Comparison of ENCODE assay signal across 8 mouse cellular contexts in genomic region chr7:126986319-126986718, GRCm38 (mm10). TPM values are rescaled to one million over a fixed set of nuclear protein-coding genes. Genes with fewer than 3 reads are reported as not detected.
DNase-seq lines count a peak whose midpoint lies in the region; ATAC-seq lines count a peak whose summit lies in the region.

No protein-coding gene starts in this region.

- no peaks in the 10 kb centered on the region for H3K27me3 ChIP-seq in forebrain, embryonic 14.5 days (replicated peaks; ENCODE audit: control insufficient read depth, insufficient read depth, low read length)
- H3K27me3 ChIP-seq in forebrain, embryonic 10.5 days (ENCODE audit: poor library complexity, severe bottlenecking), result no peaks in the 10 kb centered on the region

- no peaks in the 10 kb centered on the region for H3K4me1 ChIP-seq in forebrain, embryonic 14.5 days (ENCODE audit: control insufficient read depth, insufficient read depth, low read length)
- H3K4me1 ChIP-seq in forebrain, embryonic 10.5 days, result 0 out of 2 replicates have a peak, but pooled peaks cover 5% of the 10 kb centered on the region

- no peak overlapping the region for H3K4me3 ChIP-seq in forebrain, embryonic 14.5 days (ENCODE audit: low read depth, low read length)
- H3K4me3 ChIP-seq in forebrain, embryonic 10.5 days, result no peak overlapping the region

- DNase-seq in forebrain, embryonic 14.5 days (ENCODE audit: low spot score), result peak; percentile 13
- no peak for DNase-seq in forebrain, embryonic 10.5 days (ENCODE audit: extremely low spot score, low spot score)
- peak; percentile 25 to 27 for DNase-seq in urinary bladder, adult 18-20 months (ENCODE audit: low spot score in 2 of 2)
- DNase-seq in urinary bladder, postnatal 10 days (ENCODE audit: low spot score), result no peak
- peak; percentile 54 to 69 for DNase-seq in gastrocnemius, adult 8-10 months (ENCODE audit: low spot score in 2 of 2)
- DNase-seq in left cerebral cortex, postnatal 25 days (ENCODE audit: low spot score in 2 of 2), result peak; percentile 35 to 60
- DNase-seq in retina, postnatal 7 days (ENCODE audit: low read depth, low spot score), result peak; percentile 25
- no peak for DNase-seq in yolk sac, embryonic 10.5 days (ENCODE audit: low spot score)

- no peak overlapping the region for H3K27ac ChIP-seq in forebrain, embryonic 14.5 days (ENCODE audit: low read depth, low read length)
- H3K27ac ChIP-seq in forebrain, embryonic 10.5 days, result no peak overlapping the region

- ATAC-seq in forebrain, embryonic 14.5 days, result no peak

- no peaks in the 10 kb centered on the region for H3K9me3 ChIP-seq in forebrain, embryonic 14.5 days (replicated peaks; ENCODE audit: control insufficient read depth, low read length)
- no peaks in the 10 kb centered on the region for H3K9me3 ChIP-seq in forebrain, embryonic 10.5 days

- no peak overlapping the region for H3K9ac ChIP-seq in forebrain, embryonic 14.5 days (ENCODE audit: low read length)

- intact Hi-C loops in left cerebral cortex, postnatal 25 days (cut with DNase I), result loop anchor here (5.0 kb wide), 1 partner anchor 116 kb away; no protein-coding TSS in a partner anchor

- H3K36me3 ChIP-seq in forebrain, embryonic 14.5 days (ENCODE audit: control insufficient read depth, insufficient read depth, low read length), result no peaks in the 10 kb centered on the region
- peaks cover 4% of the 10 kb centered on the region for H3K36me3 ChIP-seq in forebrain, embryonic 10.5 days (replicated peaks)

- 42% methylated on average over 9 of the region's 9 CpGs for WGBS in forebrain, embryonic 14.5 days
- 45% methylated on average over 9 of the region's 9 CpGs for WGBS in forebrain, embryonic 10.5 days

- no peak overlapping the region for H3K4me2 ChIP-seq in forebrain, embryonic 14.5 days (ENCODE audit: low read length)

RNA-seq across cellular contexts. Expression of gene Cdiptos, which starts 10.4 kb away (rescaled TPM):
- polyA plus RNA-seq in forebrain, embryonic 14.5 days (2014; fragmentation: Nextera tagmentation; extraction: Ambion mirVana), result 0.51 and 1.0 TPM in 2 replicates
- polyA plus RNA-seq in forebrain, embryonic 10.5 days (2016; fragmentation: Nextera tagmentation; extraction: Ambion mirVana), result 0.72 and 1.0 TPM in 2 replicates
- under 1 TPM in 1 of 4 experiments, not detected in 3; 0.24 TPM for total RNA-seq in gastrocnemius, adult 8-10 months (2022)
- not detected for total RNA-seq in left cerebral cortex, postnatal 25 days (2021)

RNA-seq across cellular contexts. Expression of gene Cdipt, which starts 10.6 kb away (rescaled TPM):
- polyA plus RNA-seq in forebrain, embryonic 14.5 days (2014; fragmentation: Nextera tagmentation; extraction: Ambion mirVana), result 92.4 and 96.0 TPM in 2 replicates
- 84.6 and 85.7 TPM in 2 replicates for polyA plus RNA-seq in forebrain, embryonic 10.5 days (2016; fragmentation: Nextera tagmentation; extraction: Ambion mirVana)
- total RNA-seq in gastrocnemius, adult 8-10 months (2022), result 10 to 100 TPM; 27.4 to 34.9 (median 33.3) TPM
- total RNA-seq in left cerebral cortex, postnatal 25 days (2021), result 100 to 1,000 TPM; 194 to 197 TPM

RNA-seq across cellular contexts. Expression of gene Mvp, which starts 28.1 kb away (rescaled TPM):
- polyA plus RNA-seq in forebrain, embryonic 14.5 days (2014; fragmentation: Nextera tagmentation; extraction: Ambion mirVana), result 1.8 and 2.7 TPM in 2 replicates
- 3.3 TPM in 2 replicates for polyA plus RNA-seq in forebrain, embryonic 10.5 days (2016; fragmentation: Nextera tagmentation; extraction: Ambion mirVana)
- 10 to 100 TPM; 26.7 to 48.3 (median 34.8) TPM for total RNA-seq in gastrocnemius, adult 8-10 months (2022)
- 1 to 10 TPM; 5.2 to 6.7 TPM for total RNA-seq in left cerebral cortex, postnatal 25 days (2021)

RNA-seq across cellular contexts. Expression of gene Pagr1b, which starts 30.0 kb away (rescaled TPM):
- polyA plus RNA-seq in forebrain, embryonic 14.5 days (2014; fragmentation: Nextera tagmentation; extraction: Ambion mirVana), result 0.34 and 0.74 TPM in 2 replicates
- not detected in 2 replicates for polyA plus RNA-seq in forebrain, embryonic 10.5 days (2016; fragmentation: Nextera tagmentation; extraction: Ambion mirVana)
- total RNA-seq in gastrocnemius, adult 8-10 months (2022), result under 1 TPM in 1 of 4 experiments, not detected in 3; 0.67 TPM
- 1 to 10 TPM in 1 of 2 experiments, under 1 TPM in 1; 0.66 to 2.3 TPM for total RNA-seq in left cerebral cortex, postnatal 25 days (2021)

RNA-seq across cellular contexts. Expression of gene Pagr1a, which starts 30.8 kb away (rescaled TPM):
- polyA plus RNA-seq in forebrain, embryonic 14.5 days (2014; fragmentation: Nextera tagmentation; extraction: Ambion mirVana), result 22.3 and 25.1 TPM in 2 replicates
- polyA plus RNA-seq in forebrain, embryonic 10.5 days (2016; fragmentation: Nextera tagmentation; extraction: Ambion mirVana), result 92.7 and 121 TPM in 2 replicates
- total RNA-seq in gastrocnemius, adult 8-10 months (2022), result 10 to 100 TPM in 1 of 4 experiments, 1 to 10 TPM in 3; 1.3 to 17.6 (median 5.2) TPM
- total RNA-seq in left cerebral cortex, postnatal 25 days (2021), result 10 to 100 TPM; 22.5 to 23.9 TPM

Comparison
In these comparisons a context has a peak if more than half of its experiments do, and no peak if none do; other contexts are left out.
1. DNase-seq: peak in forebrain, embryonic 14.5 days (single experiment), urinary bladder, adult 18-20 months (2 of 2), gastrocnemius, adult 8-10 months (2 of 2), left cerebral cortex, postnatal 25 days (2 of 2) and retina, postnatal 7 days (single experiment); none in forebrain, embryonic 10.5 days (single experiment), urinary bladder, postnatal 10 days (single experiment) and yolk sac, embryonic 10.5 days (single experiment).
2. RNA of gene Cdipt, which starts 10.6 kb away (total RNA-seq): 194 to 197 TPM in left cerebral cortex, postnatal 25 days; 27.4 to 34.9 TPM in gastrocnemius, adult 8-10 months; every median in the first group is over 4 times any median in the second.